Mouse (Mus musculus) bone marrow, adult 2 months (tissue): ENCODE data around the gene Vps13d.

Experiments used
- CTCF ChIP-seq: fragments of 200-500 bp; IDR thresholded peaks from 2 replicates; pipeline ENCODE4 v1.5.1; 2011; ENCODE audit warnings: low read length, control low read depth; ENCODE audit not compliant: control insufficient read depth, insufficient read depth
- POLR2A ChIP-seq: fragments of 200-500 bp; IDR thresholded peaks from 2 replicates; pipeline ENCODE4 v1.6.1; 2011; ENCODE audit warnings: low read depth, mild to moderate bottlenecking, control low read depth, low read length, borderline replicate concordance; ENCODE audit not compliant: control insufficient read depth

- TF ChIP-seq POLR2A (no peak), CTCF (no peak)
Observed at GRCm38 (mm10) chr4:145188561-145188960, 6.2 kb downstream of the Vps13d start.
